In genomic region chr3:121614741-121615140, GRCm38 (mm10) we compare ENCODE assay signal across 25 mouse cellular contexts. TPM values are rescaled to one million over a fixed set of nuclear protein-coding genes. Genes with fewer than 3 reads are reported as not detected.
A peak's percentile ranks its signal among the peaks of the same experiment; 100 is the strongest.
DNase-seq lines count a peak whose midpoint lies in the region; ATAC-seq and TF ChIP-seq lines count a peak whose summit lies in the region.
"Had no signal": no experiment of that assay in that cellular context is flagged by ENCODE, and none has a peak within 500 bp of the region (broad histone marks: within the 10 kb centered on the region; RNA-seq: fewer than 3 reads in every experiment).

No protein-coding gene starts in this region.

- H3K36me3 ChIP-seq in heart, embryonic 13.5 days: no peaks in the 10 kb centered on the region
- no peaks in the 10 kb centered on the region for H3K36me3 ChIP-seq in E14TG2a.4 (ENCODE audit: insufficient read depth, low read length)
- no peaks in the 10 kb centered on the region for H3K36me3 ChIP-seq in liver, embryonic 13.5 days
- H3K36me3 ChIP-seq: embryonic facial prominence, embryonic 13.5 days; forebrain, embryonic 12.5 days; hindbrain, embryonic 13.5 days had no signal

- H3K9ac ChIP-seq in heart, embryonic 13.5 days: no peak overlapping the region
- H3K9ac ChIP-seq in liver, embryonic 13.5 days: no peak overlapping the region
- H3K9ac ChIP-seq: embryonic facial prominence, embryonic 13.5 days; forebrain, embryonic 12.5 days; hindbrain, embryonic 13.5 days had no signal

- H3K4me2 ChIP-seq in heart, embryonic 13.5 days: 0 out of 2 replicates have a peak overlapping the region, but pooled peaks have one; percentile 11
- 0 out of 2 replicates have a peak overlapping the region, but pooled peaks have one; percentile 8 for H3K4me2 ChIP-seq in liver, embryonic 13.5 days
- H3K4me2 ChIP-seq: embryonic facial prominence, embryonic 13.5 days; forebrain, embryonic 12.5 days; hindbrain, embryonic 13.5 days had no signal

- intact Hi-C loops in heart, postnatal 36 days (cut with DNase I): no loop called here

- WGBS in heart, embryonic 13.5 days: 60% methylated on average over 7 of the region's 7 CpGs
- 64% methylated on average over 7 of the region's 7 CpGs for WGBS in liver, embryonic 13.5 days (ENCODE audit: insufficient replicate concordance)

- no peak for DNase-seq in heart, postnatal 36 days
- peak; percentile 56 for DNase-seq in ES-CJ7 (ENCODE audit: low read depth, low spot score)
- no peak for DNase-seq in liver, embryonic 13.5 days
- DNase-seq in thymus, postnatal 4 days: no peak
- DNase-seq: adrenal gland, postnatal 10 days; cerebellum, adult 11 months; cerebellum, adult 8-10 months; cerebellum, postnatal 25 days; gastrocnemius, postnatal 10 days; kidney, adult 11 months had no signal

- ATAC-seq in heart, embryonic 13.5 days (ENCODE audit: extremely low read depth, insufficient number of reproducible peaks, low FRiP score, low TSS enrichment): no peak
- ATAC-seq in liver, embryonic 13.5 days (ENCODE audit: low read depth): no peak
- ATAC-seq: forebrain, embryonic 16.5 days; hindbrain, postnatal 0 days; Patski had no signal

- no peak for TF ChIP-seq CTCF in E14TG2a.4 (conservative IDR thresholded peaks at IDR 0.05; ENCODE audit: low read length)

- H3K27ac ChIP-seq in heart, embryonic 13.5 days (replicated peaks): no peak overlapping the region
- H3K27ac ChIP-seq in liver, embryonic 13.5 days: no peak overlapping the region
- H3K27ac ChIP-seq: embryonic facial prominence, embryonic 13.5 days; forebrain, embryonic 12.5 days; hindbrain, embryonic 13.5 days; hindbrain, postnatal 0 days had no signal

- H3K4me3 ChIP-seq in heart, embryonic 13.5 days: no peak overlapping the region
- H3K4me3 ChIP-seq in E14TG2a.4 (replicated peaks; ENCODE audit: low read length): peak overlapping the region; percentile 65
- H3K4me3 ChIP-seq in liver, embryonic 13.5 days (replicated peaks): no peak overlapping the region
- H3K4me3 ChIP-seq: embryonic facial prominence, embryonic 13.5 days; forebrain, embryonic 12.5 days; hindbrain, embryonic 13.5 days had no signal

- no peaks in the 10 kb centered on the region for H3K27me3 ChIP-seq in heart, embryonic 13.5 days (replicated peaks)
- no peaks in the 10 kb centered on the region for H3K27me3 ChIP-seq in E14TG2a.4 (ENCODE audit: insufficient read depth, low read length)
- H3K27me3 ChIP-seq in liver, embryonic 13.5 days: no peaks in the 10 kb centered on the region
- H3K27me3 ChIP-seq: embryonic facial prominence, embryonic 13.5 days; forebrain, embryonic 12.5 days; hindbrain, embryonic 13.5 days; Patski had no signal

- H3K9me3 ChIP-seq in heart, embryonic 13.5 days: no peaks in the 10 kb centered on the region
- peaks cover 8% of the 10 kb centered on the region for H3K9me3 ChIP-seq in E14TG2a.4 (ENCODE audit: low read length)
- no peaks in the 10 kb centered on the region for H3K9me3 ChIP-seq in liver, embryonic 13.5 days (replicated peaks)
- H3K9me3 ChIP-seq: embryonic facial prominence, embryonic 13.5 days; forebrain, embryonic 12.5 days; hindbrain, embryonic 13.5 days had no signal

- peaks cover 26% of the 10 kb centered on the region for H3K4me1 ChIP-seq in heart, embryonic 13.5 days
- peaks cover 32% of the 10 kb centered on the region for H3K4me1 ChIP-seq in E14TG2a.4 (replicated peaks; ENCODE audit: low read depth, low read length)
- H3K4me1 ChIP-seq in liver, embryonic 13.5 days (replicated peaks): no peaks in the 10 kb centered on the region
- H3K4me1 ChIP-seq: embryonic facial prominence, embryonic 13.5 days; forebrain, embryonic 12.5 days; hindbrain, embryonic 13.5 days had no signal

RNA-seq across cellular contexts. Expression of gene 4930432M17Rik, which starts 55.8 kb away (rescaled TPM):
- polyA plus RNA-seq in heart, embryonic 13.5 days (2015; fragmentation: Nextera tagmentation; extraction: Ambion mirVana): not detected in 2 replicates
- not detected for total RNA-seq in heart, postnatal 36 days (2021)
- polyA plus RNA-seq in liver, embryonic 13.5 days (2015; fragmentation: Nextera tagmentation; extraction: Ambion mirVana): not detected in 2 replicates
- total RNA-seq: adrenal gland, postnatal 10 days; adrenal gland, postnatal 4 days; gastrocnemius, postnatal 10 days; hematopoietic stem cell, adult 5-6 weeks; hindbrain, postnatal 0 days had no signal
- polyA plus RNA-seq: brain, embryonic 14.5 days; embryonic facial prominence, embryonic 13.5 days; forebrain, embryonic 12.5 days; forebrain, embryonic 16.5 days; frontal cortex, adult 2 months; gonadal fat pad, adult 2 months; heart, embryonic 16.5 days; hindbrain, embryonic 13.5 days; hindbrain, postnatal 0 days; intestine, embryonic 14.5 days; Patski had no signal
